9 mouse cellular contexts compared by ENCODE assay signal in the genomic region with DNA sequence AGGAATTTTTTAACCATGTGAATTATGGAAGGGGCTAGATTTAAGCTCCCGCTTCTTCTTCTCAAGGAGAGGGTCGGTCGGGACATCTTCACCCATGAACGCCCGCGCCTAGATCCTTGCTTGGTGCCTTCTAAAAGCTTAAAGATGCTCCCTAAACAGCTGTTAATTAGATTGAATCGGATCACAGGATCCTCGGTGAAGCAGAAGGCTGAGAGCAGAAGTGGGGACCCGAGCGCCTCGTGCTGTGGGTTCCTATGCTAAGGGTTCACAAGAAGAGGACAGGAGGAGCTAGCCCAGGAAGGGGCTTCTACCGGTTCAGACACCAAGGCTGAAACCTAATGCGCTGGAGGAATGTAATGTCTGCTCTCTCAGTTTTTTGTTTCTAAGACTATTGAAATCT. TPM values are rescaled to one million over a fixed set of nuclear protein-coding genes. Genes with fewer than 3 reads are reported as not detected.
DNase-seq lines count a peak whose midpoint lies in the region; ATAC-seq and TF ChIP-seq lines count a peak whose summit lies in the region.
"Had no signal": no experiment of that assay in that cellular context is flagged by ENCODE, and none has a peak within 500 bp of the region (broad histone marks: within the 10 kb centered on the region; RNA-seq: fewer than 3 reads in every experiment).

No protein-coding gene starts in this region.

- intact Hi-C loops in gastrocnemius, postnatal 36 days (cut with DNase I): no loop called here

- H3K9me3 ChIP-seq in lung, embryonic 14.5 days (ENCODE audit: low read depth, low read length): no peaks in the 10 kb centered on the region
- H3K9me3 ChIP-seq in limb, embryonic 10.5 days (replicated peaks): no peaks in the 10 kb centered on the region
- H3K9me3 ChIP-seq in stomach, embryonic 14.5 days (ENCODE audit: control insufficient read depth, low read depth, low read length): no peaks in the 10 kb centered on the region

- H3K36me3 ChIP-seq in lung, embryonic 14.5 days (ENCODE audit: insufficient read depth): no peaks in the 10 kb centered on the region
- no peaks in the 10 kb centered on the region for H3K36me3 ChIP-seq in limb, embryonic 10.5 days
- H3K36me3 ChIP-seq in stomach, embryonic 14.5 days (ENCODE audit: control insufficient read depth, insufficient read depth, low read length): no peaks in the 10 kb centered on the region

- H3K27ac ChIP-seq in lung, embryonic 14.5 days (ENCODE audit: low read depth): no peak overlapping the region
- no peak overlapping the region for H3K27ac ChIP-seq in limb, embryonic 10.5 days
- H3K27ac ChIP-seq in stomach, embryonic 14.5 days (ENCODE audit: low read length): no peak overlapping the region

- H3K27me3 ChIP-seq in lung, embryonic 14.5 days (ENCODE audit: insufficient read depth, low read length): peaks cover 53% of the 10 kb centered on the region
- H3K27me3 ChIP-seq in limb, embryonic 10.5 days (ENCODE audit: low read depth, poor library complexity, severe bottlenecking): peaks cover 76% of the 10 kb centered on the region
- H3K27me3 ChIP-seq in stomach, embryonic 14.5 days (ENCODE audit: control insufficient read depth, insufficient read depth, low read length): peaks cover 24% of the 10 kb centered on the region

- no peak overlapping the region for H3K9ac ChIP-seq in lung, embryonic 14.5 days
- H3K9ac ChIP-seq in stomach, embryonic 14.5 days (replicated peaks; ENCODE audit: low read depth, low read length): no peak overlapping the region; the same call in 1 of the 2 replicates

- no peak overlapping the region; the same call in 1 of the 2 replicates for H3K4me3 ChIP-seq in lung, embryonic 14.5 days (ENCODE audit: low read depth, low read length)
- peak overlapping the region; percentile 73 for H3K4me3 ChIP-seq in limb, embryonic 10.5 days
- no peak overlapping the region for H3K4me3 ChIP-seq in stomach, embryonic 14.5 days (ENCODE audit: low read depth, low read length)

- ATAC-seq in lung, embryonic 14.5 days (ENCODE audit: insufficient read depth): no peak
- ATAC-seq in stomach, embryonic 14.5 days (ENCODE audit: insufficient number of reproducible peaks, insufficient read depth, low FRiP score, low read depth): no peak

- H3K4me2 ChIP-seq in lung, embryonic 14.5 days: peak overlapping the region; percentile 91; the same call in 1 of the 2 replicates
- peak overlapping the region; percentile 91; the same call in 1 of the 2 replicates for H3K4me2 ChIP-seq in stomach, embryonic 14.5 days (replicated peaks; ENCODE audit: low read depth, low read length)

- no peak for TF ChIP-seq CTCF in lung, embryonic 14.5 days (IDR thresholded peaks at IDR 0.05; ENCODE audit: low read depth)

- WGBS in lung, embryonic 14.5 days: 15% methylated on average over 13 of the region's 13 CpGs
- 14% methylated on average over 13 of the region's 13 CpGs for WGBS in limb, embryonic 10.5 days
- 14% methylated on average over 13 of the region's 13 CpGs for WGBS in stomach, embryonic 14.5 days

- H3K4me1 ChIP-seq in lung, embryonic 14.5 days (ENCODE audit: insufficient read depth): 0 out of 2 replicates have a peak, but pooled peaks cover 4% of the 10 kb centered on the region
- H3K4me1 ChIP-seq in limb, embryonic 10.5 days: peaks cover 15% of the 10 kb centered on the region
- H3K4me1 ChIP-seq in stomach, embryonic 14.5 days (ENCODE audit: control insufficient read depth, insufficient read depth, low read length): no peaks in the 10 kb centered on the region

- DNase-seq in cerebellum, adult 8-10 months: peak; percentile 31
- no peak for DNase-seq in cerebellum, adult 11-12 months
- DNase-seq in lung, embryonic 14.5 days: no peak
- no peak for DNase-seq in lung, postnatal 10 days
- no peak for DNase-seq in limb, embryonic 10.5 days (ENCODE audit: low spot score)
- no peak for DNase-seq in gastrocnemius, postnatal 36 days
- DNase-seq in T-cell, adult 2 months (ENCODE audit: low spot score): no peak
- DNase-seq: kidney, adult 9 months had no signal

RNA-seq across cellular contexts. Expression of a gene that starts 0.5 kb away (rescaled TPM):
- polyA plus RNA-seq in lung, embryonic 14.5 days (2014; fragmentation: Nextera tagmentation; extraction: Ambion mirVana): 0.34 and 0.46 TPM in 2 replicates
- polyA plus RNA-seq in limb, embryonic 10.5 days (2016; fragmentation: Nextera tagmentation; extraction: Ambion mirVana): 0.34 and 0.48 TPM in 2 replicates
- 0.95 and 1.0 TPM in 2 replicates for polyA plus RNA-seq in stomach, embryonic 14.5 days (2014; fragmentation: Nextera tagmentation; extraction: Ambion mirVana)
- total RNA-seq in gastrocnemius, postnatal 36 days (2021): under 1 TPM; 0.13 to 0.15 TPM
